Mouse (Mus musculus) G1E-ER4 (cell line): ENCODE measurements around the gene Frem3. TPM values are rescaled to one million over a fixed set of nuclear protein-coding genes. Genes with fewer than 3 reads are reported as not detected.

Experiments
- GATA1 ChIP-seq: IDR thresholded peaks from one replicate; pipeline ENCODE4 v1.8.0; 2012; ENCODE audit warnings: low read length, inconsistent platforms
- polyA plus RNA-seq: library from polyadenylated mRNA; stranded (reverse); fragments of >175 nt; gene quantifications from 2 replicates; pipeline ENCODE4 v1.2.3, GENCODE M21; 2012

The Frem3 gene
- not detected in 2 replicates for polyA plus RNA-seq

DNA sequence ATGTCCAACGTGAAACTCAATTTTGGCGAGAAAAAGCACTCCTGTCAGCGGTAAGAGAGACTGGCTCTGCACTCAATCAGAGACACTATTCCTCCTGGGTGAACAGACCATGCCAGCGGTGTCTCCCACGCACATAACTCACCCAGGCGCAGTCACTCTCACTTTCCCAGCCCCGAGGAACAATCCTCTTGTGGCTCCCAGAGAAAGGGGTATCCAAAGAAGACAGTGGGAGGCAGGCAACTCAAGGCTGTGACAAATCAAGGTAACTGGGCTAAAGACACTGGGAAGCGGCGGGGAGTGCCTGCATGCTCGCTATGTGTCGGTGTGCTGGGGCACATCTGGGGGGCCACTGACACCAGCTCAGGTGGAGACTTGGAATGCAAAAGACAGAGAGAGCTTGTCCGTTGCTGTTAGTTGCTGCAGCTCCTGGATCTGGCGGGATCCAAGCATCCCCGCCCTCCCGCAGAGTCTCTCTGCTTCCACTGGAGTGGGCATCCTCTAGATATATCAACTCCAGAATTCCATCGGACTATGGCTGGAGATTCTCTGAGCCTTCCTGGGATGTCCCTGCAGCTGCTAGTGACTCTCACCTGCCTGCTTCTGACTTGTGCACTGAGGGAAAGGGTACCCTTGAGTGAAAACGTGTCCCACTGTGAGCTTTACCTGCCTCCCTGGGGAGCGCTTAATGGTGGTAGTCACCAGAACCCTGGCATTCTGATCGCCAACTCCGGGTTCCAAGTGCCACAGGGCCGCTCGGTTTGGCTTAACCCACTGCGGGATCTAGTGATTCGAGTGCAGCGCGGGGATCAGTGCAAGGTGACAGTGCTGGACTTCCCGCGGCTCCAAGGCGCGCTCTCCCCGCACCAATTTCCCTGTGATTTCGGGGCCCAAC lies at the start of gene Frem3:
Frem3 (plus strand) TSS at position 532 of the 892 bp plus-strand sequence.
- TF ChIP-seq GATA1: no peak

DNA sequence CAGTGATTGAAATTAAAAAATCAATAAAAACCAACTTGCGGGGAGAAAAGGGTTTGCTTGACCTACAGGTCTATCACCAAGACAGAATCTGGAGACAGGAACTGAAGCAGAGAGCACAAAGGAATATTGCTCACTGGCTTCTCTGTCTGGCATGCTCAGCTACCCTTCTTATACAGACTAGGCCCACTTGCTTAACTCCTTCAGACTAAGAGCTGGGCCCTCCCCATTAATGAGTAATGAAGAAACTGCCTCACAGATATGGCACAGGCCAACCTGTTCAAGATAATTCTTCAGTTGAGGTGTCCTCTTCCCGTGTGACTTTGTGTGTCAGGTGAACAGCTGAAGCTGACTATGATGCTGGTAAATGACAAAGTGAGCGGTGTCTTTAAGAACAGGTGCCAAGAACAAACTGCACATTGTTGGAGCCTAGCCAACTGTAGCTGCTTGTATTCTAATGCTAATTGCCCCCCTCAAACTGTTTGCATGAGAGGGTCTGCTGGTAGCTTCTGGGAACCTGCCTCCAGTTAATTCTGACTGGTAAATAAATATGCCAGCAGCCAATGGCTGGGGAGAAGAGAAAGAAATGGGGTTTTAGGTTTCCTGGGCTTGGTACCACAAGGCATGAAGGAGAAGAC lies 46.6 kb upstream of the Frem3 start:
- TF ChIP-seq GATA1: no peak

DNA sequence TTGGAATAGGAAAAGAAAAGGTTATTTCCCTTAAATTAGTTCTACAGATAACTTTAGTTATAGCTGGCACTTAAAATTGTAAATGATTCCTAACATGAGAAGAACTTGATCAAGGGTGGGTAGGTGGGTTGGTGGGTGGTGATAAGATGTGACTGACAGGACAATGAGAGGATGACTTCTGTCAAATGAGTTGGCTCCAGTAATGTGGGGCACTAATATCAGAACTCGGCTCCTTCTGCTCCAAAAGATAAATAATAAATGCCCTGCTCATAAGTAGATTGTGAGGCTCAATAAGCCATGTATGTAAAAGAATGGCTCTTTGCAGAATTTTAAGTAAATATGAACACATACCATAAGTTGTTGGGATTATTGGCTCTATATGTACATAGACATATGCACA lies 43.4 kb upstream of the Frem3 start:
- TF ChIP-seq GATA1: no peak

DNA sequence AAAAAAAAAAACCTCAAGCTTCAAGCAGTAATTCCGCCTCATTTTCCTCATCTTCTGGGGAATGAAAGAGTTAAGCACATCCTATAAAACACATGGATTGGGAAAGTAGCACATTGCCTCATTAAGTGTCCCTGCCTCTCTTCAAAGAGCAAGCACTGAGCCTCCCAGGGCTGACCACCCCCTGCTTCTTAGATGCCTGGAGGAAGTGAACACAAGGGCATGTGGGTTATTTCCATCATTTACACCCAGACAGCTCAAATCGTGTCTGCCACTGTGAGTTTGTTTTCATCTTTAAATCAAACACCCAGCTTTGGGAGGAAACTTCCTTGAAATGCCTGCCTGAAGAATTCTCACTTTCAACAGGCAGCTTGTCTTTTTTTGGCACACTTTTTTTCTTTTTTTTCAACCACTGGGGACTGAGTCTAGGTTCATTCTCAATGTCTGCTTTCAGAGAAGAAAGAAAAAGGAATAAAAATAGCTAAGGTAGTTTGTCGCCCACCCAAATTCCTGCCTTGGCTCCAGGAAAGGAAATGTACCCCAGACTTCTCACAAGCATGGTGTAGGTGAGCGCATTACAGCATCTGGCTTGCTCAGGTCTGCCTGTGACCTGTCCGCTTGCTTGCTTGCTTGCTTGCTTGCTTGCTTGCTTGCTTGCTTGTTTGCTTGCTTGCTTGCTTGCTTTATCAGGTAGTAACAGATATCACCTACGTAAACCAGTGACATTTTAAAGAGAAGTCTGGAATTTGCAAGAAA lies 42.5 kb upstream of the Frem3 start:
- no peak for TF ChIP-seq GATA1

DNA sequence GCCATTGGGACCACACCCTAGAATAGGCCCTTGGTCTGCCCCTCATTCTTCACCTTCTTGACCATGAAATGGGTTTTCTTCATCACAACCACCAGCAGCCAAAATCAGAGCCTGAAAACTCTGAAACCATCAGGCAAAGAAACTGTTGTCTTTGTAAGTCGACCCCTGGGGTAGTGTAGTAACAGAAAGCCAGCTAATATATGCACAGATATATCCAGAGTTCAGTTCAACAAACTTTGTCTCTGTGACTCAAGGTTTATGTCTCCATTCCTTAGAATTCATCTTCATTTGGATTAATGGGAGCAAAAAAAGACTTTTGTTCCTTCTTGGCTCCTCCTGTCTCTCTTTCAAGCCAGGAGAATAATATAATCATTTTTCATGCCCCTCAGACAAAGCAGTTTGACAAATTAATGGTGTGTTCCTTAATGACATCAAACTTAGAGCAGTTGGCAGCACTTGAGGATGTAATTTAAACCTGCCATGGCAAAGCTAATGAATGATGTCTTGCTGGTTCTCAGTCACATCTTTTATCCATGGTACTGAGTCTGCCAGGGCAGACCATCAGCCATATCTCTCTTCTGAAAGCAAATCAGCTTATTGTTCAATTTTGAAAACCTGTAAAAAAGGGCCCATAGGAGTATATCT lies 38.3 kb upstream of the Frem3 start:
- no peak for TF ChIP-seq GATA1

- no peak for TF ChIP-seq GATA1
Observed at GRCm38 (mm10) chr8:80577126-80577525, 33.8 kb upstream of the Frem3 start.

- no peak for TF ChIP-seq GATA1
Observed at GRCm38 (mm10) chr8:80579038-80579437, 31.8 kb upstream of the Frem3 start.

DNA sequence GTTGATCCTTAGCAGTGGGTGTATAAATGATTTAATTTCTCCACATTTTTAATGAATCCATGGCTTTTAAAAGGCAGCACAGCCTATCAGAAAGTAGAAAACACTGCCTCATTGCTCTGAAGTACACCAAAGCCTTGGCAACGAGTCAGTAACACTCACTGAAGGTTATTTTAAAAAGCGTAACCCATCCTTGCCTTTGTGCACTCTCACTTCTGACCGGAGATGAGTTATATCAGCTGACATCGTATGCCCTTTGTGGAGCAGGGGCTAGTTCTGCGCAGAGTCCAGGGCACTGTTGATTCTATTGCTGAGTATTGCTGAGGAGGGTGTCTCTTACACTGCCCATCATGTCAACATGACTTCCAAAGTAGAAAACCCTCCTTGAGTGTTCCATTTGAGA lies 18.3 kb upstream of the Frem3 start:
- TF ChIP-seq GATA1: no peak

DNA sequence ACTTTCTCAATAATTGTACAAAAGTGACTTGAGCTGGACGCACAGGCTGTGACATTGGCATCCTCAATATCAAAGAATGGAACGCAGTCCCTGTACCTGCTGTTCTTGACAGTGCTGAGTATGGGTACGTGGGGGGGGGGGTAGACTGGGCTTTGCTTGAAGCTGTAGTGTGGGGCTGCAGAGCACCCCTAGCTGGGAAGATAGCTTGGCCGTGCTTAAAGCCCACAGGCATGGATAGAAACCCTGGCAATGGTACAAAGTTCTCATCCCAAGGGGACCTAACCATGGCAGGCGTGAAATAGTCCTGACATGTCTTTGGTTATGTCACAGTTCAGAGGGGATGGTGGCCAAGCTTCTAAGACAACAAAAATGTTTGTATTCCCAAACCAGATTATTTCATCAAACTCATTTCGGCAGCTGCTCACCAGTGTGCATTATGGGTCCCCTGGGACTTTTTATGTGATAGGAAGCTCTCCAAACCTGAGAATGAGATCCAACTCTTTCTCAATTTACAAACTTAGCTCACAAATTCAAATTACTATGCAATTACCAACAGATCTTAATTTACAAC lies 10.2 kb upstream of the Frem3 start:
- TF ChIP-seq GATA1: no peak

DNA sequence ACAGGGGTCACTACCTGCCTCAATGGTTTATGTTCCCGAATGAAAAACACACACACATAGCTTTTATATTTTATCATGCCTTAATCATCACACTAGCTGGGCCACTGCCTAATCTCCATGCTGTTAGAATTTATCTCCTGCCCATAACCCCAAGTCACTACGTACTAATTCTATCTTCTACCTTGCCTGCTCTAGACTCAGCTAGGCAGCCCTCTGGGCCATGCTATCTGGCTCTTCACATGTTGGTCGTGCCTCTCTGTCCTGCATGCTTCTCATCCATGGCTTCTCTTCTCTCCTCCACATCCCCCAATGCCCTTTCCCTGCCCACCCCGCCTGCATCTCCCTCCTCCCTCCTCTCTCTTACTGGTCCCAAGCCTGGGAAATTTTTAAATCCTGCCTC lies 9.0 kb upstream of the Frem3 start:
- TF ChIP-seq GATA1: no peak

DNA sequence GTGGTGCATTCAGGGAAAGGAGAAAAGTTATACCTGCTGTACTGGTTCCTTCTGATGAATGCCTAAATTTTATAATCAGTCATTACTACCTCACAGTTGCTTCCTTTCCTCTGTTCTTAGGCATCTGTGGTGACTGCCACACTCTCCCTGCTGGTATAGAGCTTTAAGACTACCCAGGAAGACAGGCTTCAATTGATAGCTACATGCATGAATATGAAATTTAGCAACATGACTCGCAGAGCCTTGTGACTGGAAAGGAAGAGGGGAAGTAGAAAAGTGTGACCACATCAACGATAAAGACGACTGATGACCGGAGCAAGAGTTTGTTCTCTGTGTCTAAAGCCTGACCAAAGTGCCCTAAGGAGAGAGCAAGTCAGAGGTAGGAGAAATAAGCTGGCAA lies 3.8 kb upstream of the Frem3 start:
- no peak for TF ChIP-seq GATA1

DNA sequence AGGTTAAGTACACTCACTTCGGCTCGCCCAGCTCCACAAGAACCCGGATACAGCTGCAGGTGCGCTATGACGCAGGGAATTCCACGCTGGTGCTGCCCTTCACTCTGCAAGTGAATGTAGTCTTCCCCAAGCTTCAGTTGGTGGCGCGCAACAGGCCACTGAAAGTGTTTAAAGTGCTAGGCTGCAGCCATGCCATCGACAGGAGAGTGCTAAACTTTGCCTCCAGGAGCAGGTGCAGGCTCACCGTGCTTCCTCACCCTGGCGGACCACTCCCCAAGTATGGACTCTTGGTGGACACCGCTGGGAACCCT lies 516 bp downstream of the Frem3 start:
- TF ChIP-seq GATA1: no peak

- TF ChIP-seq GATA1: no peak
Observed at GRCm38 (mm10) chr8:80619787-80620186, 8.9 kb downstream of the Frem3 start.

DNA sequence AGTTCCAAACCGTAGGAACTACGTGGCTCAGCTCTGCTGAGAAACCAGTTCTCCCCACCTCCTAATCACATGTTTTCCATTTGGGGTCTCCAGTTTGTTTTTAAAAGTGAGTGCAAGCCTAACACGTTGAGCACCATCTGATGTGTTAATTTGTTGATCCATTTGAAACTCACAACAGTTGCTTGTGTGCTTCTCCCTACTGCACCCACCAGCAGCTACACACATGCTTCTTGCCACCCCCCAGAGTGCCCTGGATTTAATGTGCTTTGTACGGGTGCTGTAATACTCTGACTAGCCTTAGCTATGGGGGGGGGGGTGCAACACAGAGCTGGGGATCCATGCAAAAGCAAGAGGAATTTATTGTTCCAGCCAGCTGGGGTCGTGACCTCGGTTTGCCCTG lies 36.5 kb downstream of the Frem3 start:
- TF ChIP-seq GATA1: no peak

DNA sequence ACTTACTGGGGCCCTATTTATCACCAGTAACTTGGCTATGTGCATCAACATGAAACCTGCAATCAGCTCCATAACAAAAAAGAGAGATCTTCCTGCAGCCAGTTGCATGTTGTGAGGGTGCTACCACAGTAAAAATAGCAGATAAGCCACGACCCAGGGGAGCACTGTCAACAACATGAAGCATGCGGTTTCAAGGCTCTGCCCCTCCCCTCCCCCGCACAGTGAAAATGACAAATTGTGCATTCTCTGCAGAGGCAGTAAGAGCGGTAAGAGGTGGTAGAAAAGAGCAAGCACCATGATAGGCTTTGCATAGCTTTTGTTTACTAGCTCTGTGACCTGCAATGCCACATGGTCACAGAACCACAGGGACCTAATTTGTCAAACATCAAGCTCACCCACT lies 46.8 kb downstream of the Frem3 start:
- TF ChIP-seq GATA1: no peak

- TF ChIP-seq GATA1: peak; percentile 83
Observed at GRCm38 (mm10) chr8:80661055-80661454, 50.2 kb downstream of the Frem3 start.
